Mouse (Mus musculus): ENCODE data around the gene Nrsn2. TPM values are rescaled to one million over a fixed set of nuclear protein-coding genes. Genes with fewer than 3 reads are reported as not detected.

Nrsn2 gene
- polyA plus RNA-seq, 1 experiment from 2014 or later, result 4.2 TPM

DNA sequence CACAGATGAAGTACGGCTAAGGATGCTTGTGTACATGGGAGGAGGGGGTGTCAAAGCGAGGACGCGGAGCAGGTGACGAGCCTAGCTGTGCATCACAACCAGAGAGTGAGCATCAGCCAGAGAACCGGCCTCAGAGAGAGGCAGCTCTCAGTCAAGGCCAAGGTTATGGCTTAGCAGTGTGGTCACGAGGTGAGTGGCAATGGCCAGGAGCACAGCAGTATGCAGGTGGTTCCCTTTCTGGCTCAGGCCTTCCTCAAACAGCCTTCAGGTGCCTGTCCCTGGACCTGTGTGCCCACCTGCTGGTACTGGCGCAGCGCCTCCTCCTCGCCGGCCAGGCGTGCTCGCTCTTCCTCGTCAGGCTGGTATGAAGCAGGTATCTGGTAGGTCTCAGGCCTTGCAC is 52.5 kb downstream of the Nrsn2 start:
- no peak for ATAC-seq (replicated peaks; ENCODE audit: insufficient number of reproducible peaks, low FRiP score, low TSS enrichment, low read depth)
- 95% methylated on average over 14 of the region's 14 CpGs for WGBS
- H3K9ac ChIP-seq (replicated peaks; ENCODE audit: low read length), result no peak overlapping the region
- H3K36me3 ChIP-seq (replicated peaks; ENCODE audit: control insufficient read depth, insufficient read depth, low read depth, low read length), result peaks cover 6% of the 10 kb centered on the region
- H3K27me3 ChIP-seq (ENCODE audit: control insufficient read depth, insufficient read depth, low read length), result no peaks in the 10 kb centered on the region
- DNase-seq (ENCODE audit: low spot score), result no peak
- H3K27ac ChIP-seq (replicated peaks; ENCODE audit: low read depth, low read length), result no peak overlapping the region
- no peak overlapping the region for H3K4me2 ChIP-seq (ENCODE audit: low read depth, low read length)
- H3K4me1 ChIP-seq (ENCODE audit: control insufficient read depth, insufficient read depth, low read length), result no peaks in the 10 kb centered on the region
- no peak overlapping the region for H3K4me3 ChIP-seq (ENCODE audit: low read depth, low read length)
- H3K9me3 ChIP-seq (replicated peaks; ENCODE audit: control insufficient read depth, low read length), result no peaks in the 10 kb centered on the region

DNA sequence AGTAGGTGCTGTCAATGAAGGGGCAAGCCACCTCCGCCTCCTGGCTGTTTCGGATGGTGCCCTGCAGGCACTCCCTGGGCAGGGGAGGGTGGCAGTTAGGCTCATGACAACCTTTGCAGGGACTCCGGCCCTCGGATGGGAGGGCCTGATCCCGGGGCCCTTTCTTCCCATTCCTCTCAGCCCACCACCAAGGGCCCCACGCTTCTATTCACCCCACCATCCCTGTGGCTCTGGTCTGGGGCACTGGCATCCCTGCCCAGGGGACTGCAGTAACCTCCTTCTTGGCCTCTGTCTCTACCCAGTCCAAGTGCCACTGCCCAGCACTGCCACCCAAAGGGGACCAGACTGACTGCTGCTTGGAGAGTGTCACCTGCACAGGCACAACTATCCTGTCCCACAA is 54.2 kb downstream of the Nrsn2 start:
- H3K36me3 ChIP-seq (replicated peaks; ENCODE audit: control insufficient read depth, insufficient read depth, low read depth, low read length), result peaks cover 6% of the 10 kb centered on the region
- WGBS, result 89% methylated on average over 6 of the region's 6 CpGs
- ATAC-seq (replicated peaks; ENCODE audit: insufficient number of reproducible peaks, low FRiP score, low TSS enrichment, low read depth), result no peak

DNA sequence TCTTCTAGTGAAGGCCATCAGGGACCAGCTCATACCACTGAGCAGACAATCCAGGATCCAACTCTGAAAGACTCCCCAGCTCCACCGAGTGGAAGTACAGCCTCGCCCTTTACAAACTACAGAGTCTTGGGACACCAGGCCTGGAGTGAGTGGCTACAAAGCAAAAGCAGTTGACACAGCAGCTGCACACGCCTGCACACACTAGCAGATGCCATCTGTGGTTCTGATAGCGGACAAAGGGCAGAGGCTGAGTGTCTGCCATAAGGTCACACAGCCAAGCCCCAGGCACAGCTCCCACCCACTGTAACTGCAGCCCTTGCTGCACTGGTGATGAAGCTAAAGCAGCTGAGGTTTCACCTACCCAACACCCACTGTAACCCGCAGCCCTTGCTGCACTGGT is 54.9 kb downstream of the Nrsn2 start:
- 86% methylated on average over 5 of the region's 5 CpGs for WGBS
- Histone ChIP-seq H3K4me2 (ENCODE audit: low read depth, low read length) (no peak overlapping the region), H3K9me3 (replicated peaks; ENCODE audit: control insufficient read depth, low read length) (no peaks in the 10 kb centered on the region), H3K27me3 (ENCODE audit: control insufficient read depth, insufficient read depth, low read length) (no peaks in the 10 kb centered on the region), H3K4me3 (ENCODE audit: low read depth, low read length) (no peak overlapping the region), H3K9ac (replicated peaks; ENCODE audit: low read length) (no peak overlapping the region), H3K4me1 (ENCODE audit: control insufficient read depth, insufficient read depth, low read length) (no peaks in the 10 kb centered on the region), H3K36me3 (replicated peaks; ENCODE audit: control insufficient read depth, insufficient read depth, low read depth, low read length) (peaks cover 6% of the 10 kb centered on the region), H3K27ac (replicated peaks; ENCODE audit: low read depth, low read length) (no peak overlapping the region)
- DNase-seq (ENCODE audit: low spot score) (no peak), ATAC-seq (replicated peaks; ENCODE audit: insufficient number of reproducible peaks, low FRiP score, low TSS enrichment, low read depth) (no peak)

More for the DNA sequence above, 54.2 kb downstream of the Nrsn2 start:
- Histone ChIP-seq H3K4me1 (ENCODE audit: control insufficient read depth, insufficient read depth, low read length) (no peaks in the 10 kb centered on the region), H3K9me3 (replicated peaks; ENCODE audit: control insufficient read depth, low read length) (no peaks in the 10 kb centered on the region), H3K9ac (replicated peaks; ENCODE audit: low read length) (no peak overlapping the region), H3K27ac (replicated peaks; ENCODE audit: low read depth, low read length) (no peak overlapping the region), H3K27me3 (ENCODE audit: control insufficient read depth, insufficient read depth, low read length) (no peaks in the 10 kb centered on the region), H3K4me3 (ENCODE audit: low read depth, low read length) (no peak overlapping the region), H3K4me2 (ENCODE audit: low read depth, low read length) (no peak overlapping the region)
- DNase-seq (ENCODE audit: low spot score), result no peak

Other genes starting within 250 kb of the Nrsn2 start
- 11.3 and 12.2 TPM in 2 replicates for gene Tcf15, start 233.1 kb downstream of the Nrsn2 start, polyA plus RNA-seq (2014; fragmentation: Nextera tagmentation; extraction: Ambion mirVana)
- gene Csnk2a1, start 149.8 kb downstream of the Nrsn2 start, polyA plus RNA-seq (2014; fragmentation: Nextera tagmentation; extraction: Ambion mirVana), result 57.8 and 64.9 TPM in 2 replicates
- 25.4 and 26.4 TPM in 2 replicates for gene Tbc1d20, start 82.8 kb downstream of the Nrsn2 start, polyA plus RNA-seq (2014; fragmentation: Nextera tagmentation; extraction: Ambion mirVana)
- gene Rbck1, start 44.0 kb downstream of the Nrsn2 start, polyA plus RNA-seq (2014; fragmentation: Nextera tagmentation; extraction: Ambion mirVana), result 58.2 and 64.9 TPM in 2 replicates
- gene Trib3, start 32.6 kb downstream of the Nrsn2 start, polyA plus RNA-seq (2014; fragmentation: Nextera tagmentation; extraction: Ambion mirVana), result 1.4 and 1.7 TPM in 2 replicates
- 19.6 and 20.7 TPM in 2 replicates for gene Sox12, start 21.4 kb upstream of the Nrsn2 start, polyA plus RNA-seq (2014; fragmentation: Nextera tagmentation; extraction: Ambion mirVana)
- gene Zcchc3, start 38.4 kb upstream of the Nrsn2 start, polyA plus RNA-seq (2014; fragmentation: Nextera tagmentation; extraction: Ambion mirVana), result 61.6 and 67.7 TPM in 2 replicates
- gene 6820408C15Rik, start 38.9 kb upstream of the Nrsn2 start, polyA plus RNA-seq (2014; fragmentation: Nextera tagmentation; extraction: Ambion mirVana), result 0.17 and 0.24 TPM in 2 replicates
- gene Defb23, start 88.0 kb upstream of the Nrsn2 start, polyA plus RNA-seq (2014; fragmentation: Nextera tagmentation; extraction: Ambion mirVana), result not detected in 2 replicates
- not detected in 2 replicates for gene Defb20, start 100.4 kb upstream of the Nrsn2 start, polyA plus RNA-seq (2014; fragmentation: Nextera tagmentation; extraction: Ambion mirVana)
- not detected in 2 replicates for gene Defb22, start 113.5 kb upstream of the Nrsn2 start, polyA plus RNA-seq (2014; fragmentation: Nextera tagmentation; extraction: Ambion mirVana)
- gene Defb26, start 135.1 kb upstream of the Nrsn2 start, polyA plus RNA-seq (2014; fragmentation: Nextera tagmentation; extraction: Ambion mirVana), result not detected in 2 replicates
- gene Defb28, start 141.6 kb upstream of the Nrsn2 start, polyA plus RNA-seq (2014; fragmentation: Nextera tagmentation; extraction: Ambion mirVana), result not detected in 2 replicates
- not detected in 2 replicates for gene Defb29, start 163.5 kb upstream of the Nrsn2 start, polyA plus RNA-seq (2014; fragmentation: Nextera tagmentation; extraction: Ambion mirVana)
- not detected in 2 replicates for gene Gm17416, start 192.7 kb upstream of the Nrsn2 start, polyA plus RNA-seq (2014; fragmentation: Nextera tagmentation; extraction: Ambion mirVana)
- not detected in 2 replicates for gene Defb21, start 196.1 kb upstream of the Nrsn2 start, polyA plus RNA-seq (2014; fragmentation: Nextera tagmentation; extraction: Ambion mirVana)
- not detected in 2 replicates for gene Defb19, start 203.7 kb upstream of the Nrsn2 start, polyA plus RNA-seq (2014; fragmentation: Nextera tagmentation; extraction: Ambion mirVana)
- gene Defb45, start 222.8 kb upstream of the Nrsn2 start, polyA plus RNA-seq (2014; fragmentation: Nextera tagmentation; extraction: Ambion mirVana), result not detected in 2 replicates
- gene Defb36, start 227.7 kb upstream of the Nrsn2 start, polyA plus RNA-seq (2014; fragmentation: Nextera tagmentation; extraction: Ambion mirVana), result not detected in 2 replicates
- not detected in 2 replicates for gene Defb25, start 246.4 kb upstream of the Nrsn2 start, polyA plus RNA-seq (2014; fragmentation: Nextera tagmentation; extraction: Ambion mirVana)

All from embryonic facial prominence, embryonic 11.5 days (tissue).